Mouse (Mus musculus) bone marrow macrophage, adult 2 months (primary cell): ENCODE results near the gene Gnaz.

Experiments
- CTCF ChIP-seq: IDR thresholded peaks from 2 replicates; pipeline ENCODE4 v1.5.1; 2012; ENCODE audit warnings: low read depth, mild to moderate bottlenecking, low read length, moderate library complexity
- POLR2A ChIP-seq: IDR thresholded peaks from 2 replicates; pipeline ENCODE4 v1.6.1; 2012; ENCODE audit warnings: mild to moderate bottlenecking, low read depth, low read length, borderline replicate concordance

DNA sequence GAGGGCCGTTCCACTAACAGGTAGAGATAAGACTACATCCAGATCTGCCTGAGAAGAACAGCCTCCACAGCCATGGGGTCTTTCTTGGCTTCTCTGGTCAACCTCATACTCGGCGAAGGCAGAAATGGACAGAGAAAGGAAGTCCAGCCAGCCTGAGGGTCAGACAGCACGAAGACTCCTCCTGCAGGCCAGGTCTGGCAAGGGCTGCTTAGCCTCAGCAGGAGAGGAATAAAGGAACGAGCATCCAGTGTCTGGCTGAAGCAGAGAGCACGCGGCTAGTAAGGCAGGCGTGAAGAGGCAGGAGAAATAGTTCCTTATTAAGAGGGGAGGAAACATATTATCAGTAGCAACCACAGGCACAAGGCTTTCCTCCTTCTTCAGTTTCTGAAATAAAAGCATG is 16.2 kb downstream of the Gnaz start:
- TF ChIP-seq CTCF: no peak
- TF ChIP-seq POLR2A: no peak
